Mouse (Mus musculus) liver, adult 2 months (tissue): ENCODE results near the gene Taf6l.
A peak's percentile ranks its signal among the peaks of the same experiment; 100 is the strongest.

ENCODE experiments used
- CTCF ChIP-seq: fragments of 200-500 bp; IDR thresholded peaks from 2 replicates; pipeline ENCODE4 v1.5.1; 2011; ENCODE audit warnings: low read depth, low read length, control low read depth
- POLR2A ChIP-seq: fragments of 200-500 bp; IDR thresholded peaks from 2 replicates; pipeline ENCODE4 v1.6.1; 2011; ENCODE audit warnings: low read length, control low read depth; ENCODE audit not compliant: insufficient read depth; ENCODE audit errors: extremely low read depth

DNA sequence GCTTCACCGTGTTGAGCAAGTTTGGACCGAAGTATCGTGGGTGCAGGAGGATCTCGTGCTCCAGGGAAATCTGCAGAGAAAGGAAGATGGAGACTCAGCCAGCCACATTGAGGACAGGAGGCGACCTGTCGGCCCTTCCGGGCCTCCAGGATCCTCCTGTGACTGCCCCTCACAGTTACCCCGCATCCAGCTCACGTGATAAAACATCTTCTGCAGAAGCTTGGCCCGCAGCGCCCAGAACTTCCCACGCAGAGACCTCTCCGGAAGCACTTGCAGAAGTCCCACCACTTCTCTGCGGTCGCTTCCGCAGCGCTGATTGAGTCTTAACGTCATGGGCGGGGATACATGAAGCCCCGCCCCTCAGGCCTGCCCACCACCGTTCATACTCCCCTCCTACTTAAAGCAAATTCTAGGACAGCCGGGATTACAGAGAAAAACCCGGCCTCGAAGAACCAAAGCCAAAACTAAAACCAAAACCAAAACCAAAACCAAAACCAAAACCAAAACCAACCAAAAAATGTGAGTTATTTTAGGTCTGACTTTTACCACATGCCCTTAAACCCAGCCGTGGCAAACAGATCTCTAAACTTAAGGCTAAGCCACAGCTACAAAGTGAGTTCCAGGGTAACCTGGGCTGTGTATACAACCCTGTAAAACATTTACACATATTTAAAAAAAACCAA is 12.2 kb upstream of the Taf6l start, which contains the start of gene Polr2g:
- TF ChIP-seq POLR2A (peak; percentile 83), CTCF (no peak)
